Mouse (Mus musculus): ENCODE data around the gene Tdrd9. TPM values are rescaled to one million over a fixed set of nuclear protein-coding genes. Genes with fewer than 3 reads are reported as not detected.

Gene Tdrd9
- polyA plus RNA-seq (2015; fragmentation: Nextera tagmentation; extraction: Ambion mirVana): 0.74 and 1.4 TPM in 2 replicates

DNA sequence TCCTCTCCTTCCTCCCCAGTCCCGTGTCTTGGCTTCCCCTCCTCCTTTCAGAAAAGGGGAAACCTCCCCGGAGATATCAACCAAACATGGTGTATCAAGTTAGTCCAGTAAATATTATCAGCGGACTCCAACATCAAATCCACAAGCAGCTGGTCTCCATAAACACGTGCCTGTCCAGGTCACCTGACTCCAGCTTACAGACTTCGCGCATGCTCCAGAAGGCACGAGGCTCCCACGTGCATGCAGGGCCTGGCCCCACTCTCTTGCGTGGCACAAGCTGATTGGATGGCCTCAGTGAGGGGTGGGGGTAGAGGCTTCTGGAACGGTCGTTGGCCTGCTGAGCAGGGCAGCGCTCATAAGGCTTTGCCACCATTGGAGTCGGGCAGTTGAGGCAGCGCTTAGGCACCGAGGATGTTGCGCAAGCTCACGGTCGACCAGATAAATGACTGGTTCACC lies at the start of gene Tdrd9:
Tdrd9 (plus strand) TSS at position 329 of the 456 bp plus-strand sequence.
- H3K9me3 ChIP-seq: no peaks in the 10 kb centered on the region
- no peaks in the 10 kb centered on the region for H3K27me3 ChIP-seq
- no peak within 1 kb of the TSS for H3K4me2 ChIP-seq
- WGBS: 88% methylated on average over 18 of the region's 18 CpGs
- H3K27ac ChIP-seq (replicated peaks): no peak within 1 kb of the TSS
- no peak within 1 kb of the TSS for H3K9ac ChIP-seq
- peaks cover under 1% of the 10 kb centered on the region for H3K4me1 ChIP-seq (replicated peaks)
- H3K36me3 ChIP-seq: no peaks in the 10 kb centered on the region
- no peak for ATAC-seq (ENCODE audit: low read depth)
- no peak within 1 kb of the TSS for H3K4me3 ChIP-seq

DNA sequence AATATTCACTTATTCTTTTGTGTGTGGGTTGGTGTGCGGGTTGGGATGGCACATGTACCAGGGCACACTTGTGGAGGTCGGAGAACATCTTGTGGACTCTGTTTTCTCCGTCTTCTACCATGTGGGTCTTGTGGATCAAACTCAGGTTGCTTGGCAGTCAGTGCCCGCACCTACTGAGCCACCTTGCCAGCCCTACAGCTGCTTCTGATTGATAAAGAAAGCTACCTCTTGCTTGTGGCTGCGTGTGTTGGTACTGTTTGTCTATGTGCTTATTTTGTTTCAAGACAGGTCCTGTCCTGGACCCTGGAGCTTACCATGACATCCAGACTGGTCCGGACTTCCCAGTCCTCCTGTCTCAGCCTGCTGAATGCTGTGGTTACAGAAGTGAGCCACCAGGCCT lies 48.2 kb upstream of the Tdrd9 start:
- Histone ChIP-seq H3K36me3 (no peaks in the 10 kb centered on the region), H3K4me1 (replicated peaks) (no peaks in the 10 kb centered on the region), H3K4me2 (no peak overlapping the region), H3K4me3 (no peak overlapping the region), H3K9ac (no peak overlapping the region), H3K27ac (replicated peaks) (no peak overlapping the region), H3K27me3 (no peaks in the 10 kb centered on the region), H3K9me3 (no peaks in the 10 kb centered on the region)
- WGBS: 91% methylated on average over 6 of the region's 6 CpGs
- ATAC-seq (ENCODE audit: low read depth): no peak

DNA sequence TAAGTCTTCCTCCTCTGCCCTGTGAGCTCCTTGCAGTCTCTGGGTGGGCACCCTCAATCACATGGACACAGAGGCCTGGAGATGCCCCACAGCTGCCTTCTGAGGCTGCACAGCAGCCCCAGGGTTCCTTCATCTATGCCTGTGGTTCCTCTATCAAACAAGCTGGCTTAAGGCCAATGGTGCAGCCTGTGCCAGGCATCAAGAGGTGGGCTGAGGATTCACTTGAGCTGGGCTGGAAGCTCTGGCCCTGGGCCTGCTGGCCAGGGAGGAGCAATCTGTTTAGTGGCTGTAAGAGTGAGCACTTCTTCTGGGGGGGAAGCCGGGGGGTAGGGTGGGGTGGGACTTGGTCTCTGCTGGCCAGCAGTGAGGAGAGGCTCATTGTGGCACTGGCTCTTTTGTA lies 44.0 kb upstream of the Tdrd9 start:
- no peak for ATAC-seq (ENCODE audit: low read depth)
- Histone ChIP-seq H3K4me1 (replicated peaks) (no peaks in the 10 kb centered on the region), H3K9me3 (no peaks in the 10 kb centered on the region), H3K27ac (replicated peaks) (no peak overlapping the region), H3K27me3 (no peaks in the 10 kb centered on the region), H3K36me3 (no peaks in the 10 kb centered on the region), H3K9ac (peak overlapping the region; percentile 1; the same call in 1 of the 2 replicates), H3K4me3 (no peak overlapping the region), H3K4me2 (no peak overlapping the region)
- 87% methylated on average over 1 of the region's 1 CpGs for WGBS

- no peaks in the 10 kb centered on the region for H3K9me3 ChIP-seq
- no peak overlapping the region for H3K27ac ChIP-seq (replicated peaks)
- 88% methylated on average over 18 of the region's 18 CpGs for WGBS
- no peak overlapping the region for H3K9ac ChIP-seq
- H3K36me3 ChIP-seq: no peaks in the 10 kb centered on the region
- H3K4me1 ChIP-seq (replicated peaks): no peaks in the 10 kb centered on the region
- no peak for ATAC-seq (ENCODE audit: low read depth)
- H3K27me3 ChIP-seq: no peaks in the 10 kb centered on the region
- no peak overlapping the region for H3K4me2 ChIP-seq
- H3K4me3 ChIP-seq: no peak overlapping the region
These were observed 42.9 kb upstream of the Tdrd9 start for GRCm38 (mm10) chr12:111928411-111928966.

- no peak overlapping the region for H3K4me3 ChIP-seq
- no peak for ATAC-seq (ENCODE audit: low read depth)
- peaks cover 4% of the 10 kb centered on the region; the same call in 1 of the 2 replicates for H3K4me1 ChIP-seq (replicated peaks)
- H3K4me2 ChIP-seq: no peak overlapping the region
- no peaks in the 10 kb centered on the region for H3K9me3 ChIP-seq
- no peaks in the 10 kb centered on the region for H3K27me3 ChIP-seq
- WGBS: 87% methylated on average over 9 of the region's 9 CpGs
- H3K36me3 ChIP-seq: no peaks in the 10 kb centered on the region
- no peak overlapping the region for H3K27ac ChIP-seq (replicated peaks)
- H3K9ac ChIP-seq: no peak overlapping the region
These were observed 39.8 kb upstream of the Tdrd9 start for GRCm38 (mm10) chr12:111931411-111932025.

DNA sequence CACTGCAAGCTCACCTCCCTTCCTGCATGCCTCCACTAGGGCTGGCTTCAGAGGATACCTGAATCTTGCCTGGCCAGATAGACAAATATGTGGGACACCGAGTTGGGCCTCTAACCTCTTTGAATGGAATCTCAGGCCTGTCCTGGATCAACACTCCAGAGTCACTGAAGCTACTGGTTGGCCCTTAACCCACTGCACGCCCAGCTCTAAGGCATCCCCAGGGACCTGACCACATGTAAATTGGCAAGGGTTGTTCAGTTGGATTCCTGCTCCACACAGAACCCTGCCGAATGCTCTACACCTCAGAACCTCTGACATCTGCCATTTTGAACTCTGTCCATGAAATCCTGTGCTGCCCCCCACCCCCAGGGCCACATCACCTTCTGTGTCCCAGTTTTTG lies 38.8 kb upstream of the Tdrd9 start:
- Histone ChIP-seq H3K9ac (no peak overlapping the region), H3K4me1 (replicated peaks) (peaks cover 14% of the 10 kb centered on the region), H3K9me3 (no peaks in the 10 kb centered on the region), H3K4me2 (no peak overlapping the region), H3K27ac (replicated peaks) (no peak overlapping the region), H3K36me3 (no peaks in the 10 kb centered on the region), H3K4me3 (no peak overlapping the region), H3K27me3 (no peaks in the 10 kb centered on the region)
- 65% methylated on average over 3 of the region's 3 CpGs for WGBS
- ATAC-seq (ENCODE audit: low read depth): no peak

DNA sequence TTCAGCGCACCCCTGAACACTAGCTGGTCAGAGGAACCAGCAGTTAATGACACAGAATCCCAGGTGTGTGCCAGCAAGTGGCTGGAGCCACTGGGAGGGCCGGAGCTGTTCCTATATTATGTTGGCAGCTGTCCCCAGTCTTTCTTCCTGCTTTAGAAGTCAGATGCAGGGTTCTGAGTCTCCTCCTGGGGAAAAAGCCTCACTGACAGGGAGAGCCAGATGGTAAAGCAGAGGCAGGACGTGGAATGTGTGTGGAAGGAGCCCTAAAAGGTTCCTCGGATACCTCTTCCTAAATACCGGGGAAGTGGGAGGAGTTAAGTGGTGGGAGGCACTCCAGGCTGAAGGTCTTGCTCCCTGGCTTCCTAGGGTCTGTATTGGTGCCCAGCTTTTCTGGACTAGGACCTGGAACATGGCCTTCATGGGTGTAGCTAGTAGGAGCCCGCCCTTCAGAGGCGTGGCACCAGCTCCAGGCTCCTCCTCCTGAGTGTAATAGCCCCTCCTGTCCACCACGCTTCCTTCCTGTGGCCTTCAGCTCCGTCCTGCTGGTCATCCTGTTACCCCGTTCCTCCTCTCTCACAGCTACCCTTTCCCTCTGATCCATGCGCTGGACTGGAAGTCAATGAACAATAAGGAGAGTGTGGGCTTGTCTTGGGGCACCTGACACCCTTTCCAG lies 38.2 kb upstream of the Tdrd9 start:
- no peak overlapping the region for H3K9ac ChIP-seq
- no peak overlapping the region for H3K27ac ChIP-seq (replicated peaks)
- H3K4me3 ChIP-seq: no peak overlapping the region
- WGBS: 58% methylated on average over 11 of the region's 11 CpGs
- peaks cover 21% of the 10 kb centered on the region for H3K4me1 ChIP-seq (replicated peaks)
- no peak overlapping the region for H3K4me2 ChIP-seq
- no peaks in the 10 kb centered on the region for H3K36me3 ChIP-seq
- no peak for ATAC-seq (ENCODE audit: low read depth)
- no peaks in the 10 kb centered on the region for H3K9me3 ChIP-seq
- no peaks in the 10 kb centered on the region for H3K27me3 ChIP-seq

GRCm38 (mm10) chr12:111933971-111934370 lies 37.4 kb upstream of the Tdrd9 start:
- no peak overlapping the region for H3K27ac ChIP-seq (replicated peaks)
- ATAC-seq (ENCODE audit: low read depth): no peak
- H3K4me3 ChIP-seq: no peak overlapping the region
- H3K4me2 ChIP-seq: no peak overlapping the region
- H3K4me1 ChIP-seq (replicated peaks): peaks cover 21% of the 10 kb centered on the region
- no peaks in the 10 kb centered on the region for H3K36me3 ChIP-seq
- no peaks in the 10 kb centered on the region for H3K9me3 ChIP-seq
- H3K9ac ChIP-seq: no peak overlapping the region
- 84% methylated on average over 2 of the region's 2 CpGs for WGBS
- no peaks in the 10 kb centered on the region for H3K27me3 ChIP-seq

DNA sequence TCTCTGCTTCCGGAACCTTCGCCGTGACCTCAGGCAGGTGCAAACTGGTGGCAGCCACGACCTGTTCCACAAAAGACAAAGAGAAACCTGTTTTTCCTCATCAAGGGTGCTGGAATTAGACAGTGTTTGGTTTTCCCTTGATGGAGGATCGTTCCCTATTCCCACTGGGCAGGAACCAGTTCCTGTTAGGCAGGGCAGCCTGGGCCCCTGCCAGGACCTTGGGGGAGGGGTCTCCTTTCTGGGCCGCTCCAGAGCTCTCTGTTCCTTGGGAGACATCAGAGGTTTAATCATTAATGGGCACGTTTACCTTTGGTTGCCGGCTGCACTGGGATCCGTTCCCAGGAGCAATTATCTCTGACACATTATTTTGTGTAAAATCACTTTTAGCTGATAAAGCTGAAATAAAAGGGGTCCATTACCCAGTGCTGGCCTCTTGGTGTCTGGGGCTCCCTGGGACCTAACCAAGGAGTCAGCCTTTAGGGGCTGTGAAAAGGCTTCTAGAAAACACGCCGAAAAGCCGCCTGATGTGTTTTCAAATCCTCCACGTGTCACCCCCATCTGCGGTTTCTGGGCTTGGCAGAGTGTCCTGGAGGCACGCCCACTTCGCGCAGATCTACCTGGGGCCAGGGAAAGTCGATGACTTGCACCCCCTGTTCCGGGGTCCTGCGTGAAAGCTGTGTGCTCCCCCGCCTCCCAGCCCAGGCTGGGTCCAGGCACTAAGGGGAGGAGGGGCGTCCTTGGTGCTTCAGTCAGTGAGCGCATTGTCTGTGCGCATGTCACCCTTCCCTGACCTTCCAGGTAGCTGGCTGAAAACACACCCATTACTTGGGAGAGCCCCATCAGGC lies 34.4 kb upstream of the Tdrd9 start:
- ATAC-seq (ENCODE audit: low read depth): no peak
- Histone ChIP-seq H3K27me3 (no peaks in the 10 kb centered on the region), H3K9me3 (no peaks in the 10 kb centered on the region), H3K36me3 (no peaks in the 10 kb centered on the region), H3K27ac (replicated peaks) (peak overlapping the region; percentile 23; the same call in 1 of the 2 replicates), H3K4me3 (no peak overlapping the region), H3K9ac (peak overlapping the region; percentile 3; the same call in 1 of the 2 replicates), H3K4me1 (replicated peaks) (peaks cover 21% of the 10 kb centered on the region), H3K4me2 (no peak overlapping the region)
- WGBS: 42% methylated on average over 24 of the region's 24 CpGs

DNA sequence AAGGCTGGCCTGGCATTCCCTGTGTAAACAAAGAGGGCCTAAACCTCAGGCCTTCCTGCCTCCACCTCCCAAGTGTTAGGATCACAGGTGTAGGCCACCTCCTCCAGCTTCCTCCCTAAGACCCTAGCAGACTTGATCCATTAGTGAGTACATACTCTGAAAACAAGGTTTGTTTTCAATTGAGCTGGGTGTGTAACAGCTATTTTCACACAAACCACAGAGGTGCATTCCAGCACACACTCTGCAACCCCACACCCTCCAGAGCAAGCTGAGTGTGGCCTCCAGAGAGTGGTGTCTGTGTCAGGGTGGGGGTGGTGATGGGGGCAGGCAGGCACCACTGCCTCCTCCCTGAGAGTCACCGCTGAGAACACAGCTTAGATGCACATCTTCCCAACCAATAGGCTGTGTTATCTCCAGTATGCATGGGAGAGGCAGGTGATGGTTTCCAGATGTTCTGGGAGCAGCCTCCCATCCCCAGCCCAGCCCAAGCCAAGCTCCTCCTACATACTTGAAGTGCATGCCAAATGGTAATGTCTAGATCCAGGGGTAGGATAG lies 32.7 kb upstream of the Tdrd9 start:
- 78% methylated on average over 1 of the region's 1 CpGs for WGBS
- no peak overlapping the region for H3K9ac ChIP-seq
- no peak overlapping the region for H3K4me2 ChIP-seq
- H3K4me3 ChIP-seq: no peak overlapping the region
- peaks cover 21% of the 10 kb centered on the region for H3K4me1 ChIP-seq (replicated peaks)
- H3K27me3 ChIP-seq: no peaks in the 10 kb centered on the region
- no peaks in the 10 kb centered on the region for H3K9me3 ChIP-seq
- ATAC-seq (ENCODE audit: low read depth): no peak
- peak overlapping the region; percentile 23; the same call in 1 of the 2 replicates for H3K27ac ChIP-seq (replicated peaks)
- H3K36me3 ChIP-seq: no peaks in the 10 kb centered on the region

DNA sequence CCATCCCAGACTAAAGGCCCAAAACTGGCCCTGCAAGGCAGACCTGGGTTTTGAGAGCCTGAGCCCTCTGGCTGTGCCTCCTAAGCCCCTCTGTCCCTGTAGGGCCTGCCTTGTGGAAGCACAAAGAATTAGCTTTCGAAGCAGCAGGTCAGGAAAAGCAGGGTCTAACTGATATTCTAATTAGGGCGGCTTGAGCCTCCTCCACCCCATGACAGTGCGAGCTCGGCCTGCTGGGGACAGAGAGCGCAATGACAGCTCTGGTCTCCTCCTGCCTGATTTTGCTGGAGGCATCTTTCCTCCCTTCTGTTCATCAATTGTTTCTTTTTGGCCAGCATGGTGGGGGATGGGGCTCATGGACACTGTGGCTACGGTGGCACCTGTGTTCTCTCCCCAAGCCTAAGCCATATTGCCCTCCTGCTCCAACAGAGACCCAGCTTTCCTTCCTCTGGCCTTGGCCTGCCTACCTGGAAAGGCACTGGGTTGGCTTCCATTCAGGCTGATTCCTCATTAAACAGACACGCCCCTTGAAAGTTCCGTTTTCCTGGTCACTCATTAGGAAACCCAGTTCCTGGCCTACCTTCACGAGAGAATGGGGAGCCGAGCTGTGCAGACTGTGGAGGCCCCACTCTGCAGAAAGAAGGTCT lies 27.8 kb upstream of the Tdrd9 start:
- H3K27me3 ChIP-seq: no peaks in the 10 kb centered on the region
- H3K4me1 ChIP-seq (replicated peaks): no peaks in the 10 kb centered on the region; the same call in 1 of the 2 replicates
- no peak overlapping the region for H3K4me2 ChIP-seq
- H3K9ac ChIP-seq: no peak overlapping the region
- 74% methylated on average over 10 of the region's 10 CpGs for WGBS
- no peaks in the 10 kb centered on the region for H3K36me3 ChIP-seq
- H3K9me3 ChIP-seq: no peaks in the 10 kb centered on the region
- no peak for ATAC-seq (ENCODE audit: low read depth)
- no peak overlapping the region for H3K27ac ChIP-seq (replicated peaks)
- no peak overlapping the region for H3K4me3 ChIP-seq

All from neural tube, embryonic 13.5 days (tissue).